Mouse (Mus musculus) C3H10T1/2 (cell line): ENCODE results near the gene Lrp3. TPM values are rescaled to one million over a fixed set of nuclear protein-coding genes. Genes with fewer than 3 reads are reported as not detected.

Source experiments
- polyA plus RNA-seq, 2 experiments: library from polyadenylated mRNA; unstranded; fragments of >200 nt; fragmentation: generic; extraction: Trizol; gene quantifications; one replicate each; pipeline ENCODE4 v1.2.1; 2012; ENCODE audit warnings: missing spikeins in 2 of 2

The Lrp3 gene
- under 1 TPM; 0.01 to 0.06 TPM for polyA plus RNA-seq

DNA sequence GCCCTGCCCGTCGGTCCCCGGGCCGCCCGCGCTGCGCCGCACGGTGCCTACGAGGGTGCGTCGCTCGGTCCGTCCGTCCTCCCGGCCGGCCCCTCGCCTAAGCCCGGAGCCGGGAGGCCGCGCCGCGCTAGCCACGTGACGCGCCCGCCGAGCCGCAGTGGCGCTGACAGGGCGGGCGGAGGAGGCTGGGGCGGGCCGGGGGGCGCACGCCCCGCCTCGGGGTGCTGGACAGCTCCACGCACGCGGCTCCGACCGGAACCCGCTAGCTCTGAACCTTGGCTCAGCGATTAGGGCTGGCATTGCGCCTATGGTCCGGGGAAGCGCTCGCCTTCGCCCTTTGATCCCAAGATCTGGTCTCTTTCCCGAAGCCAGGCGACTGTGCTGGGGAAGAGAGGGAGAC, at the start of gene Lrp3:
Gene Lrp3 (minus strand): TSS at position 274 of the 400 bp plus-strand sequence.

DNA sequence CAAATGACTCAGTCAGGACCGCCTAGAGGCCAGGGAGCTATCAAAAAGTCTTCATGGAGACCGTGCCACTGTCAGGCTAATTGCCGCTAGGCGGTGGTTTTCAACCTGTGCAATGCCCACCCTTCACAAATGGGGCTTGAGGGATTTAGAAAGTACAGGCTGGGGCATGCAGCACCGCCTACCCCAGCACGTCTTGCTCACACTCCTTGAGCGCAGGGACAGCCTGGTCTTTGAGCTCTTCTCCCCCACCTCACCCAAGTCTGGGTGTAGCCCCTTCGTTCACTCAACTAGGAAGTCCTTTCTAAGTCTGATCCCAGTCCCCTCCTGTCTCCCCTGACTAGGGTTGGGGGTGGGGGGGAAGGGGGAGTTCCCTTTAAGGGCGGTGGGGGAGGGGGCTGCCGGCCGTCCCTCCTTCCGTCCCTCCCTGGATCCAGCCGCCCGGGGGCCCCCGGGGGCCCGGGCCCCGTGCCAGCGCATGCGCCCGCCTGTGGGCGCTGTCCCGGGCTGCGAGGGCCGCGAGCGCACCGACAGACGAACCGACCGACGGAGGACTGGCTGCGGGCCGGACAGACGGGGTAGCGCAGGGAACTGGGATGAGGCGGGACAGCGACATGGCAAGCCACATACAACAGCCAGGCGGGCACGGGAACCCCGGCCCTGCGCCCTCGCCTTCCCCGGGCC, 29.3 kb downstream of the Lrp3 start, which contains the start of gene Slc7a10:
Gene Slc7a10 (plus strand): TSS at position 497 of the 681 bp plus-strand sequence.

Other genes starting within 250 kb of the Lrp3 start
- 1 to 10 TPM; 1.9 to 7.0 TPM for gene Cebpg, start 158.9 kb downstream of the Lrp3 start, polyA plus RNA-seq
- 1 to 10 TPM in 1 of 2 experiments, under 1 TPM in 1; 0.57 to 4.2 TPM for gene Cebpa, start 96.2 kb downstream of the Lrp3 start, polyA plus RNA-seq
- not detected for gene Slc7a10, start 29.1 kb downstream of the Lrp3 start, polyA plus RNA-seq
- 1 to 10 TPM; 1.4 to 8.1 TPM for gene Gpatch1, start 102.9 kb upstream of the Lrp3 start, polyA plus RNA-seq
- under 1 TPM; 0.42 to 0.97 TPM for gene Rhpn2, start 118.7 kb upstream of the Lrp3 start, polyA plus RNA-seq
- 10 to 100 TPM; 10.1 to 11.8 TPM for gene Faap24, start 181.3 kb upstream of the Lrp3 start, polyA plus RNA-seq
- gene Cep89, start 181.5 kb upstream of the Lrp3 start, polyA plus RNA-seq = 10 to 100 TPM; 16.5 to 45.1 TPM
- not detected for gene Slc7a9, start 233.3 kb upstream of the Lrp3 start, polyA plus RNA-seq